Mouse (Mus musculus): Measurements from ENCODE around the gene Fmnl1. TPM values are rescaled to one million over a fixed set of nuclear protein-coding genes. Genes with fewer than 3 reads are reported as not detected.
A peak's percentile ranks its signal among the peaks of the same experiment; 100 is the strongest.
"Not testable (repeated sequence)": the region's sequence is repeated elsewhere in the genome, so short reads cannot be mapped to it uniquely, and the experiment has no call there.

Fmnl1 gene
- polyA plus RNA-seq, 1 experiment: not detected

DNA sequence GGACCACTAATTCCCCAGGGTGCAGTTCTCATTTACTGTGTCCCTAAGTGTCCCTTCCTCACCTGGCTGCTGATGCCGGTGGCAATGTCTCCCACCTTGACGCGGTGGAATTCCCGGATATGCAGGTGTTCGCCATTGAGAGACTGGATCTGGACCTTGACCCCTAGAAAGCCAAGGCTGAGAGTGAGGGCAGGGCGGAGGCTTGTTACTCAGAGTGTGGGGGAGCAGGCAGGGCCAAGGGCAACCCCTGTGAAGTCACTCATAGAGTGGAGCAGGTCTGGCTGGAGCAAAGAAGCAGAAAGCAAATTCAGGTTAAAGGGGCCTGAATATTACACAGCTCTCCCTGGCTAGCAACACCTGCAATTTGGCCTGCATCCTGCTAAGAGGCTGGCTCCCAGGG lies 50.5 kb downstream of the Fmnl1 start:
- no peak overlapping the region for H3K4me3 ChIP-seq (ENCODE audit: insufficient read depth, low read depth, low read length)
- H3K27ac ChIP-seq (ENCODE audit: insufficient read depth, low read depth, low read length): no peak overlapping the region
- H3K4me1 ChIP-seq (ENCODE audit: control insufficient read depth, insufficient read depth, low read length): peaks cover 34% of the 10 kb centered on the region
- TF ChIP-seq CTCF (IDR thresholded peaks at IDR 0.05; ENCODE audit: insufficient read depth, low read depth, low read length) (no peak), POLR2A (IDR thresholded peaks at IDR 0.05; ENCODE audit: insufficient read depth, low read depth, low read length) (no peak)
- WGBS: 94% methylated on average over 6 of the region's 6 CpGs

DNA sequence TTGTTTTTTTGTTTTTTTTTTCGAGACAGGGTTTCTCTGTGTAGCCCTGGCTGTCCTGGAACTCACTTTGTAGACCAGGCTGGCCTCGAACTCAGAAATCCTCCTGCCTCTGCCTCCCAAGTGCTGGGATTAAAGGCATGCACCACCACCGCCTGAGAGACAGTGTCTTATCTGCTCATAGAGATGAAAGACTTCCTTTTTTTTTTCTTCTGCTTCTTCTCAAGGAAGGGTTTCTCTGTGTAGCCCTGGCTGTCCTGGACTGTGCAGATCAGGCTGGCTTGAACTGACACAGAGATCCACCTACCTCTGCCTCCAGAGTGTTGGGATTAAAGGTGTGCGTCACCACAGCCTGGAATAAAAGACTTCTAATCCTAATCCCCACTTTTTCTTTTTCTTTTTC lies 51.8 kb downstream of the Fmnl1 start:
- WGBS: 89% methylated on average over 4 of the region's 4 CpGs
- H3K4me3 ChIP-seq (ENCODE audit: insufficient read depth, low read depth, low read length); H3K27ac ChIP-seq (ENCODE audit: insufficient read depth, low read depth, low read length): not testable (repeated sequence)
- peaks cover 32% of the 10 kb centered on the region for H3K4me1 ChIP-seq (ENCODE audit: control insufficient read depth, insufficient read depth, low read length)

DNA sequence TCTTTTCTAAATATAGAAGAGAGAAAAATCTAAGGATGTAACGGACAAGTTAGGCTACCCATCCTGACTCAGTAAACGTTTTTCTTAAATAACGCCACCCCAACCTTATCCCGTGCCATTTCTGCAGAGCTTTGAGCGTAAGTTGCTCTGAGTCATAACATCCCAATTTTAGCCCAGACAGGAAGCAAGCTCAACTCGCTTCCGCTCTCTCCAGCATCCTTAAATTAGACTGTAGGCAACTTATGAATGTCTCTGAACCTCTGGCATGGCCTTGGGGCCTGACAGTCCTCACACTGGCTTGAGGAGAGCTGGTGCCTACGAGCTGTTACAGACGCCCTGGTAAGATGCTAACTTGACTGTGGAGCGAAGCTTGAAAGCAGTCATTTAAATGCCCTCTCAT lies 52.5 kb downstream of the Fmnl1 start:
- TF ChIP-seq POLR2A (IDR thresholded peaks at IDR 0.05; ENCODE audit: insufficient read depth, low read depth, low read length): no peak
- Histone ChIP-seq H3K27ac (ENCODE audit: insufficient read depth, low read depth, low read length) (peak overlapping the region; percentile 81), H3K4me1 (ENCODE audit: control insufficient read depth, insufficient read depth, low read length) (peaks cover 26% of the 10 kb centered on the region), H3K4me3 (ENCODE audit: insufficient read depth, low read depth, low read length) (no peak overlapping the region)
- WGBS: 43% methylated on average over 10 of the region's 10 CpGs

DNA sequence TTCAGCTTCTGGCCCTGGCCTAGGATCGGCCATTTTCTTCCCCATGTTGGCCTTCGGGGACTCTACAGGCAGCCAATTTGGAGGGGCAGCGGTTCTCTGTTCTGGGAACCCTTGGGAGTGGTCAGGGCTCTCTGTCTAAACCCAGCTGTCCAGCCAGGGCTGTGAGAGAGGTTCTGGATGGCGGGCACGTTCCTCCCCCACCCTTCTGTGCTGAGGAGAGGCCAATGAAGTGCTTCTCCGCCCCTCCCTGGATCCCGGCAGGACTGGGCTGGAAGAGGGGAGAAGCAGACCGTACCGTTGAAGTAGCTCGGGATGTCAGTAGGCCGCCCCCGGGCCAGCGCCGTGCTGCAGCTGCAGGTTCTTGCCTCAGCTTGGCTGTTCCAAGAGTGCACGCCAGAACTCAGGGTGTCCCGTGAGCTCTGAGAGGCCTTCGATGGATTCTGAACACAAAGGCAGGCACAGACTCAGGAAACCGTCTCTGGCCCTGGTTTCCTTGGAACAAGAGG lies 53.1 kb downstream of the Fmnl1 start:
- TF ChIP-seq CTCF (IDR thresholded peaks at IDR 0.05; ENCODE audit: insufficient read depth, low read depth, low read length) (no peak), POLR2A (IDR thresholded peaks at IDR 0.05; ENCODE audit: insufficient read depth, low read depth, low read length) (no peak)
- peak overlapping the region; percentile 81 for H3K27ac ChIP-seq (ENCODE audit: insufficient read depth, low read depth, low read length)
- no peak overlapping the region for H3K4me3 ChIP-seq (ENCODE audit: insufficient read depth, low read depth, low read length)
- 72% methylated on average over 18 of the region's 18 CpGs for WGBS
- peaks cover 25% of the 10 kb centered on the region for H3K4me1 ChIP-seq (ENCODE audit: control insufficient read depth, insufficient read depth, low read length)

DNA sequence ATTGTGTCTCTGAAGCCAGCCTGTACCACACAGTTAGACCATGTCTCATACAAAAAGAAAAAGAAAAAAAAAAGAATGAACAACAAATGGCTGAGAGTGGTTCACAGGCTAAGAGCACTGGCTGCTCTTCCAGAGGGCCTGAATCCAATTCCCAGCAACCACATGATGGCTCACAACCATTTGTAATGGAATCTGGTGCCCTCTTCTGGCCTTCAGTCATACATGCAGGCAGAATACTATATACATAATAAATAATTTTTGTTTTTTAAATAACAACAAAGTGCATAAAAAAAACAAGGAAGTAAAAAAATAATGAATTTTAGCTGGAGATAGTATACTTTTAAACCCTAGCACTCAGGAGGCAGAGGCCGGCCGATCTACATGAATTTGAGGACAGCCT lies 58.7 kb downstream of the Fmnl1 start:
- TF ChIP-seq CTCF (IDR thresholded peaks at IDR 0.05; ENCODE audit: insufficient read depth, low read depth, low read length) (no peak), POLR2A (IDR thresholded peaks at IDR 0.05; ENCODE audit: insufficient read depth, low read depth, low read length) (no peak)
- Histone ChIP-seq H3K27ac (ENCODE audit: insufficient read depth, low read depth, low read length) (no peak overlapping the region), H3K4me1 (ENCODE audit: control insufficient read depth, insufficient read depth, low read length) (no peaks in the 10 kb centered on the region), H3K4me3 (ENCODE audit: insufficient read depth, low read depth, low read length) (no peak overlapping the region)
- WGBS: 93% methylated on average over 2 of the region's 2 CpGs

DNA sequence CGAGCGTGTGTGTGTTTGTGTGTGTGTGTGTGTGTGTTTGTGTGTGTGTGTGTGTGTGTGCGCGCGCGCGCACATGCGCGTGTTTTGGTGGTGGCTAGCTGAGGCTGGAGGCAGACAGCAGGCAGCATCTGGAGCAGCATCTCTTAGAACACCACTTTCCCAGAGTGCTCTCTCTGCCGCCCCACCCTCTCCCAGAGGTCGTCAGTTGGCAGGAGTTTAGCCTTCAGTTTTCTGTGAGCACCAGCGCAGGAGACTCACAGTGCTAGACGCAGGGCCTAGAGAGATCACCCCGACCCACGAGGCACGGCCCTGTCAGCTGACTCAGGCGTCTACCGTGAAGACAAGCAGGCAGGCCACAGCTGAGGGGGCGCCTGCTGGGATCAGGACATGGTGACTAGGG lies 59.7 kb downstream of the Fmnl1 start:
- Histone ChIP-seq H3K27ac (ENCODE audit: insufficient read depth, low read depth, low read length) (no peak overlapping the region), H3K4me1 (ENCODE audit: control insufficient read depth, insufficient read depth, low read length) (peaks cover 2% of the 10 kb centered on the region), H3K4me3 (ENCODE audit: insufficient read depth, low read depth, low read length) (no peak overlapping the region)
- TF ChIP-seq CTCF (IDR thresholded peaks at IDR 0.05; ENCODE audit: insufficient read depth, low read depth, low read length) (no peak), POLR2A (IDR thresholded peaks at IDR 0.05; ENCODE audit: insufficient read depth, low read depth, low read length) (no peak)
- 90% methylated on average over 19 of the region's 19 CpGs for WGBS

GRCm38 (mm10) chr11:103231367-103231766 lies 60.5 kb downstream of the Fmnl1 start:
- Histone ChIP-seq H3K4me3 (ENCODE audit: insufficient read depth, low read depth, low read length) (no peak overlapping the region), H3K27ac (ENCODE audit: insufficient read depth, low read depth, low read length) (no peak overlapping the region), H3K4me1 (ENCODE audit: control insufficient read depth, insufficient read depth, low read length) (peaks cover 6% of the 10 kb centered on the region)
- TF ChIP-seq CTCF (IDR thresholded peaks at IDR 0.05; ENCODE audit: insufficient read depth, low read depth, low read length) (no peak), POLR2A (IDR thresholded peaks at IDR 0.05; ENCODE audit: insufficient read depth, low read depth, low read length) (no peak)
- WGBS: 91% methylated on average over 7 of the region's 7 CpGs

DNA sequence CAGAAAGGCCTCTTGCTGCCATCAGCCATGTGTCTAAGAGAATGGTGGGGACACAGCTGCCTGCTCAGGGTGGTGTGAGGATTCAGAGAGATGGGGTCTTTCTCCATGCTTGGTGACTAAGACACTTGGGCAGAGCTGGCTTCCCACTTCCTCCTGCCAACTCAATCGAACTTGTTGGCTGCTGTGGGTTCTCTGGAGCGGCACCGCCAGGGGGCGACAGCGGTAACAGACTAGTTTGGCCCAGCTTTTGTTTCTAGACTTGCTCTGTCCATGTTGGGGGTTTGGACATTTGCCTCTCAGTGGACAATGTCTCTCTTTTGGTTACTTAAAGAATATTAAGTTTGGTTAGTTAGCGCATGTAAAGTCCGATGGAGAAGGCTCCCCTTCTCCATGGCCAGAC lies 62.1 kb downstream of the Fmnl1 start:
- 24% methylated on average over 7 of the region's 7 CpGs for WGBS
- TF ChIP-seq CTCF (IDR thresholded peaks at IDR 0.05; ENCODE audit: insufficient read depth, low read depth, low read length): peak; percentile 80
- TF ChIP-seq POLR2A (IDR thresholded peaks at IDR 0.05; ENCODE audit: insufficient read depth, low read depth, low read length): no peak
- no peak overlapping the region for H3K4me3 ChIP-seq (ENCODE audit: insufficient read depth, low read depth, low read length)
- peaks cover 6% of the 10 kb centered on the region for H3K4me1 ChIP-seq (ENCODE audit: control insufficient read depth, insufficient read depth, low read length)
- H3K27ac ChIP-seq (ENCODE audit: insufficient read depth, low read depth, low read length): no peak overlapping the region

- 74% methylated on average over 1 of the region's 1 CpGs for WGBS
- no peak overlapping the region for H3K27ac ChIP-seq (ENCODE audit: insufficient read depth, low read depth, low read length)
- H3K4me1 ChIP-seq (ENCODE audit: control insufficient read depth, insufficient read depth, low read length): peaks cover 6% of the 10 kb centered on the region
- no peak for TF ChIP-seq CTCF (IDR thresholded peaks at IDR 0.05; ENCODE audit: insufficient read depth, low read depth, low read length)
- no peak overlapping the region for H3K4me3 ChIP-seq (ENCODE audit: insufficient read depth, low read depth, low read length)
Measured at GRCm38 (mm10) chr11:103234447-103234846, 63.5 kb downstream of the Fmnl1 start.

GRCm38 (mm10) chr11:103235702-103236101 lies 64.8 kb downstream of the Fmnl1 start:
- TF ChIP-seq CTCF (IDR thresholded peaks at IDR 0.05; ENCODE audit: insufficient read depth, low read depth, low read length): no peak
- no peak for TF ChIP-seq POLR2A (IDR thresholded peaks at IDR 0.05; ENCODE audit: insufficient read depth, low read depth, low read length)
- 66% methylated on average over 11 of the region's 11 CpGs for WGBS
- H3K4me3 ChIP-seq (ENCODE audit: insufficient read depth, low read depth, low read length): no peak overlapping the region
- peaks cover 6% of the 10 kb centered on the region for H3K4me1 ChIP-seq (ENCODE audit: control insufficient read depth, insufficient read depth, low read length)
- H3K27ac ChIP-seq (ENCODE audit: insufficient read depth, low read depth, low read length): no peak overlapping the region

Data from olfactory bulb, adult 2 months (tissue).